Mouse (Mus musculus) heart, adult 18-20 months (tissue): Measurements from ENCODE around the gene Tmem33. TPM values are rescaled to one million over a fixed set of nuclear protein-coding genes. Genes with fewer than 3 reads are reported as not detected.
A peak's percentile ranks its signal among the peaks of the same experiment; 100 is the strongest.

Experiments used
- DNase-seq, 2 experiments: peaks; one replicate each; pipeline ENCODE4 v3.0.0; 2021 to 2022; ENCODE audit warnings: mixed read lengths in 1 of 2
- long read RNA-seq, 2 experiments: library from polyadenylated mRNA; stranded (forward); transcript quantifications; one replicate each; pipeline ENCODE4 v2.0.0; 2021
- total RNA-seq, 2 experiments: library from RNA; stranded (reverse); gene quantifications; 2 replicates each; pipeline ENCODE4 v1.2.3; 2021

Gene Tmem33
- total RNA-seq = 10 to 100 TPM; 58.0 to 62.0 TPM
- long read RNA-seq, experiment 1, full-length matches to known transcripts = 39 of 51 reads
- long read RNA-seq, experiment 1, partial matches to known transcripts = 6 of 51 reads
- long read RNA-seq, experiment 1, other reads (novel, unspliced or antisense) = 6 of 51 reads
- long read RNA-seq, experiment 2, full-length matches to known transcripts = 25 of 33 reads
- long read RNA-seq, experiment 2, partial matches to known transcripts = 5 of 33 reads
- long read RNA-seq, experiment 2, other reads (novel, unspliced or antisense) = 3 of 33 reads

DNA sequence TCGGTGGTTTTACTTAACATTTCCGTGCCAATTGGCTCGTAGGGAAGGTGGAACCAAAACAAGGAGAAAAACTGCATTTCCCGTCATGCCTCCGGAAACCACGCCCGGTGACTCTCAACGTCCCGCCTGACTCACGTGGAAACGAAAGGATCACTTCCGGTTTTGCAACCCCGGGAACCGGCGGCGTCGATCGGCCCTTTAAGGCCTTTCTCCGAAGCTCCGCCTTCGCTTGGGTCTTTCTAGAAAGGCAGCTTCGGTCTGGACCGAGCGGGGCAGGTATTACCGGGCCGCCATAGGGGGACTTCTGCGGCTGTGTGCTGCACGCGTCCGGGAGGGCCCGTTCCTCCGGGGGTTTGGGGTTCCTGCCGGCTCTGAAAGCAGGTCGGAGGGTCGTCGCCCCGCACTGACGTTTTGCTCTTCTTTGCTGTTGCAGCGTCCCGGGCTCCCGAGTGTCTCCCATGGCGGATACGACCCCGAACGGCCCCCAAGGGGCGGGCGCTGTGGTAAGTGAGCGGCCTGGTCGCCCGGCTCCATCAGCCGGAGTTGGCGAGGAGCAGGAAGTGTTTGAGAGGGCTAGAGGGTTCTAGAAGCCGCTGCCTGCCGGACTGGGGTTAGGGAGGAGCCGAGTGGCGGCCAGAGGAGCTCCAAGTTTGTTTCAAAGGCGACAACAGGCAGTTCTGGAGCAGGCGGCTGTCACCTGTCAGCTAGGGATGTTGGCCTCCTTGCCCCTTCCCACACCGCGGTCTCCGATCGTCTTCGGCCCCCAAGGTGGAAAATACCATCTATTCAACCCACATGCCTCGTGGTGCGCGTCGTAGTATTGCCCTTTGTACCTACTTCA, at the start of gene Tmem33:
Gene Tmem33, plus strand, starts transcription at position 35 of the 841 bp plus-strand sequence.
- peak; percentile 96 to 98 for DNase-seq

DNA sequence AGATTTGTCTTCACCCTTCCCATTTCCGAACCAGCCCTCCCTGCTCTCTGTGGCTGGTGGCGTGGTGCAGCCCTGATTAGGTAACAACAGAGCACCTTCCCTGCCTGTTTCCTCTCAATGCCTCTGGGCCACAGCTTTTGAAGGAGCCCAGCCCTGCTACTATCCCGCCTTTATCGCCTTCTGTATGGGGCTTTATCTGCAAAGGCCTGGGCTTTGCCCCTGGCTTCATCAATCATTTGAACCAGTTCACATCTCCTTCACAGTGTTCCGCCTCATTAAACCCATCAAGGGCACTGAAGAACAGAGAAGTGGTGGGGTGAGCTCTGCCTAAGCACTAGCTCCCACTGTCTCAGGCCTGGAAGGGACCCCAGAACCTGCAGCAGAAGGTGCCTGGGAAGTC, 47.2 kb upstream of the Tmem33 start:
- no peak for DNase-seq

DNA sequence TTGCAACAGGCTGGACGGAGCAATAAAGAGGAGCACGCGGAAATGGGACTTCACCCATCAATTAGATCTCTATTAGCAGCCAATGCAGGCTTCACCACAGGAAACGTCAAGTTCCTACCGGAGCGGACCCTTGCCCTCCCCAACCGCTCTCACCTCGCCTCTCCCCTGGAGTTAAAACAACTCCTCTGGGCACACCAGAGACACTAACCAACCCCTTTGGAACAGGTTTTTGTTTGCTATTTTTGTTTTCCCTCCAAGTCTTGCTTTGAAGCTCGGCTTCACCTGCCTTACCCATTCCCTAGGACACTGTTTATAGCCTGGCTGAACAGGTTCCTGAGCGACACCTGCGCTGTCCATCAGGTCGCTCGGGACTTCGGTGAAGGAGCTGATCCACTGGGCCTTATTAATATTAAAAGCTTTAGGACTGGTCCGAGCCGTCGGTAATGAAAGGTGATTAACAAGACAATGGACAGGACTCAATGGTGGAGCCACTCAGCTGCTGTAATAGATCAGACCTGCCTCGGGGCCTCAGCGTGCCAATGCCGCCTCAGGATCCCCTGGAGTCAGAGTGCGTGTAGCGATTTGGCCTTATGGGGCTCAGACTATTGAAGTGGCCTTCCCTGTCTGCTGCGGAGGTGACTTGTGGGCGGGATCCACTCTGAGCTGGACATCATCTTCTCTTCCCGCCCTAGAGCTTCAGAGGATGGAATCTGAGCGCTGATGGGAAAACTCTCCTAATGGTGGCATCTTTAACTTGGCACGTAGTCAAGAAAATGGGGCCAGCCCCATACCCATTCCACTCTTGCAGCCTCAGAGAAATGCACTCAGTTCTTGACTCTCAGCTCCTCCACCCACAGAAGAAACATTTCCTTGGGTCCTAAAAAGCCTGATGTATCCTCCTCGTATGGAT, 45.0 kb upstream of the Tmem33 start:
- no peak for DNase-seq

DNA sequence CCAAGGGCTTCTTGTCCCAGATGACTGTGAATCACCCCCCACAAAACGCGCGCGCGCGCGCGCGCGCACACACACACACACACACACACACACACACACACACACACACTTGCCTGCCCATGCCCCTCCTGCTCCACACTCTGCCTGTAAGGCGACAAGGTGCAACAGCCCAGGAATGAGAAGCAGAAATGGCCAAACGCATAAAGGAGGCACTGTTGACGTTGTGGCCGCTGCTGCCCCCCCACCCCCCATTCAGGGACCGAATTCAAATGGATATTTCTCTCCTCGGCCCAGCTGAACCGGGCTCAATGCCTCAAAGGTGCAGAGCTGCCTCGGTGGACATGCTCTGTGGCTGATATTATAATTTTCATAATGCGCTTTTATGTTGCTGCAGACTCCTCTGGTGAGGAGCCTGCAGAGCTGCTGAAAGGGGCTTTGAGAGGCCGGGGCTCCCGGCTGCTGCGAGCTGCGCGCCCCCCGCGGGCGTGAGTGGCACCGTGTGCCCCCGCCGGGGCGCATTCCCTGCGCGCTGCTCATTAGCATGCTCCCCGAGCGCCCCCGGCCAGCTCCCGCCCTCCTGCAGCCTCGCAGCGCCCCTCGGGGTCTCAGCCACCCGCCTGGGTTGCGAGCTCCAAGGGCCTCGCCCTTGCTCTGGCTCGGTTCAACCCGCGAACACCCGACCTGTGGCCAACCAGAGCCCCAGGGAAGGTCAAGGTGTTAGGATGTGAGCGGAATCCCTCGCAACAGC, 44.2 kb upstream of the Tmem33 start:
- no peak for DNase-seq

DNA sequence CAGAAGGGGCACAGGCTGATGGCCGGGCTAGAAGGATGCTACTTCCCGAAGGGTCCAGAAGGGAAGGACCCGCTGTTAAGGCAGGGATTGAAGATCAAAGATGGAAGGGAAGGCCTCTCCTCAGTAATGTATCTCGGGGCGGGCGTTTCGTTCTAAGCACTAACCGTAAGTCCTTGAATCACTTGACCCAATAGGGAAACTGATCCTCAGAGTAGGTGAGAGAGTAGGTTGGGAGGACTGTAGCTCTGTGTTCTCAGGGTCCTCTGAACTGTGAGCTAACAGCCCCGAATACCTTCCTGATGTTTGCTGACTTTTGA, 43.6 kb upstream of the Tmem33 start:
- no peak for DNase-seq

DNA sequence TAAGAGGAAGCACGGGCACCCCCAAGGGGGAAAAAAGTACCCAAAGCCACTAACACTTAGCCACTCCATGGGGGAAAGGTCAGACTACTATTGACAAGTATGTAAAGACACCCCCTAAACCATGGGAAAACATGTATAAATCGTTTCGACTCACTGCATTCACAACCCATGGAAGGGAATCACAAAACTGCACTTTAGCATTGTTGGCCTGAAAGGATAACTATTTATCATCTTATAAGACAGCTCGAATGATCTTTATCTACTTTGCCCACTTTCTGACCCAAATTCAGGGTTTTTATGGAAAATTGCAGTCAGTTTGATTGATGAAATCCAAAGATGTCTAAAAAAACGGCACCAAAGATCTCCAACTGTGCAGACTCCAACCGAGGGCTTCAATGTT, 38.5 kb upstream of the Tmem33 start:
- DNase-seq = peak in 1 of 2 experiments; percentile 8

DNA sequence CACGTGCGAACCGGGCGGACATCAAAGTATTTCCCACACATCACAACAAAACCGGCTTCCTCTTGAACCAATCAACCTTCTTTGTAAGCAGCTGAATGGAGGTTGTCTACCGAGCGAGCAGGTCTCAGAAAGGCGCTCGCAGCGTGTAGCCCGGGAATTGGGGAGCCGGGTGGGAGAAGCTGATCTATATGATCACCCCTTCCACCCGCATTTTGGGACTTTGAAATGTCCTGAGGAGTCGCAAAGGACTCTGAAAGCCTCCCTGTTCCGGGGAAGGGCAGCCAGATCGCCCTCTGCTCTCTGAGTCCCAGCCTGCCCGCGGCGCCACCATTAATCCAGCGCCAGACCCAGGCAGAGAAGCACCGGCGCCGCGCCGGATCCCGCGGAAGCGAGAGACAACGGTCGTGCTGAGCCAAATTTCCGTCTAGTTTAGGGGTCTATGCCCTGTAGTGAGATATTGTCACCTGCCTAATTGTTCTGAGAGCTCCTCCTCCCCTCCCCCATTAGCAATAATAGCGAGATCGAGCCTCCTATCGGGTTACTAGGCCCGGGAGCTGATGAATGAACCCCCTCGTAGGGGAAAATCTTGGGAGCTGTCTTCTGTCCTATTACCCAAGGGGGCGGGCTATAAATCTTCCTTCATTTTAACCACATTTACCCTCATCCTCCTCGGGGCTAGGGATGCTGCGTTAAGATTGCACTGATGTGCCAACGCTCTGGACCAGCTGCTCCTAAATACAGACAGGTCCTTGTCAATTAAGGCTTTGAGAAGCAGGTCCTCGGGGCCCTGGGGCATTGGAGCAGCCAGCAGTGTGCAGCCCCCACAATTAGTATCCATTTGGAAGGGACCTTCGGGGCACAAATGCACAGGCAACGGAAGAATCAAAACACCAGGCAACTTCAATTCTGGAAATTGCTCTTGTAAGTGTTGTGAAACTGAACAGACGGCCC, 37.6 kb upstream of the Tmem33 start:
- DNase-seq = peak in 1 of 2 experiments; percentile 33

DNA sequence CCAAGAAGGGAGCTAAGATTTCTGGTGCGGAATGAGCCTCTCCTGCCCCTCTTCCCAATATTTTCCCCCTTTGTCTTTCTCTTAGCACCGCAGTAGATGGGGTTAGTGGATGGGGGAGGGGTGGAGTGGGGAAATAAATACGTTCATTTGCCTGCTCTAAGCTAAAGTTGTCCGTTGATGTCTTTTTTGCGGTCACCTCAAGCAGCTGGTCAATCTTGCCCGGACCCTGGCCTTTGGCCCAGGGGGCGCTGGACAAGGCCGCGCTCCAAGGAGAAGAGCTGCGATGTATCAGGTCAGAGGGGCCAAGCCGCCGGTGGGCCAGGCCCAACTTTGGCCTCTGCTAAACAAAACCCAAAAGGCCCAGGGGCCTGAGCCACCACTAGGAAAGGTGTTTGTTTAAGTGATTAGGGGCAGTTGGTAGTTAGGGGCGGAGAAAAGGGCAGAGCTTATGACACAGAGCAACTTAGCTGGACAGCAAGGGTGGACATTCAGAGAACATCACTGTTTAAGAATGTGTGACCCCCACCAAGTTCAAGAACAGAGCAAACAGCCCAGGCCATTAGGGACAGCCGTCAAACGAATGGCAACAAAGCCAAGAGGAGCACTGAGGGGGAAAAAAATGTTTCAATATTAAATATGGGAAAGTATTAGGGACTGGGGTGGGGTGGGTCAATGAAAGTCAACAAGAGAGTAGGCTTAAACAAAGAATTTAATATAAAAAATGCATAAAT, 36.8 kb upstream of the Tmem33 start:
- DNase-seq = no peak

DNA sequence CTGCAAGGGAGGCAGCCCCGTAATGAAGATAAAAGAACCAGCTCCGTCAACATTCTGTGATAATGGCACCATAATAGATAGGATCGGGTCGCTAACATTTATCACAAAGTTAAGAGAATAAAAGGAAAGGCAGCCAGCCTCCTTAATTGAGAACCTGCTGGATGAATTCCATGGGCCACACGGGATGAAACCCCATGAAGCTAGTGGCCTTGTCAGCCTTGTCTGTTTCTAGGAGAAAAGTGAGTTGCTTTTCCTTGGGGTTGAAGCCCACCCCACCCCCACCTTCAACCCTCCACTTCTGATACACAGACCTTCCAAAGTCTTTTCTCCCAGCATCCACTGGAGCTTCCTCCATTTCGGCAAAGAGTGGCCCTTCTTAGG, 36.3 kb upstream of the Tmem33 start:
- DNase-seq = no peak

DNA sequence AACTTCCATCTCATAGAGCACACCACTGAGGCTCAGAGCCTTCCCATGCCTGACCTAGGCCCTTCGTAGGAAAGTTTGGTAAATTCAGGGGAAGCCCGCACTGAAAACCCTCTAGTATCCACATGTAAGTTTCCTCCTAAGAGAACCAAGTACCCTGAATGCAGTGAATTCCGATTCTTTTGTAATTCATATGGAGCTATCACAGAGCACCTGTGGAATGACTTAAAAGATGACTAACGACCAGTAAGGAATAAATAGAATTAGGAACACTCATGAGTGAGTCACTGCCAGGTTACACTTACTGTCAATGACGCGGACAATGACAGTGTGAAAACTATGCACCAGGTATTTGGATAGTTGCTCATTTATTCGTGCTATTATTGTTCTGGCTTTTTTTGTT, 34.6 kb upstream of the Tmem33 start:
- no peak for DNase-seq

DNA sequence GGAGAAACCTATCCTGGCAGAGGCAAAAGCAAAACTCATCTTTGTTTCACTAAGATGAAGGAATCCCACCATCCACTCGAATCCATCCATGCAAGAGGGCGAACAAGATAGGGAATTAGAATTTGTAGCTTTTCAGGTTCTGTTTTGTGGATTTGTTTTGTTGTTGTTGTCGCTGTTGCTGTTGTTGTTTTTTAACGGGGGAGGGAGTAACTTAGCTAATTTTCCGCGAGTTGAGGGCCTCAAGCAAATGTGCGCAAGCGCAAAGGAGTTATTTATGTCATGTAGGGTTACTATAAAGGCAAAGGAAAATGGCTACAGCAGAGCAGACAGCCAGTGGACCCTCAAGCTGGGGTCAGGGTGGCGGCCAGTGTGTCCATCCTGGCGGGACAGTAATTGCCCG, 33.1 kb upstream of the Tmem33 start:
- DNase-seq = no peak

DNA sequence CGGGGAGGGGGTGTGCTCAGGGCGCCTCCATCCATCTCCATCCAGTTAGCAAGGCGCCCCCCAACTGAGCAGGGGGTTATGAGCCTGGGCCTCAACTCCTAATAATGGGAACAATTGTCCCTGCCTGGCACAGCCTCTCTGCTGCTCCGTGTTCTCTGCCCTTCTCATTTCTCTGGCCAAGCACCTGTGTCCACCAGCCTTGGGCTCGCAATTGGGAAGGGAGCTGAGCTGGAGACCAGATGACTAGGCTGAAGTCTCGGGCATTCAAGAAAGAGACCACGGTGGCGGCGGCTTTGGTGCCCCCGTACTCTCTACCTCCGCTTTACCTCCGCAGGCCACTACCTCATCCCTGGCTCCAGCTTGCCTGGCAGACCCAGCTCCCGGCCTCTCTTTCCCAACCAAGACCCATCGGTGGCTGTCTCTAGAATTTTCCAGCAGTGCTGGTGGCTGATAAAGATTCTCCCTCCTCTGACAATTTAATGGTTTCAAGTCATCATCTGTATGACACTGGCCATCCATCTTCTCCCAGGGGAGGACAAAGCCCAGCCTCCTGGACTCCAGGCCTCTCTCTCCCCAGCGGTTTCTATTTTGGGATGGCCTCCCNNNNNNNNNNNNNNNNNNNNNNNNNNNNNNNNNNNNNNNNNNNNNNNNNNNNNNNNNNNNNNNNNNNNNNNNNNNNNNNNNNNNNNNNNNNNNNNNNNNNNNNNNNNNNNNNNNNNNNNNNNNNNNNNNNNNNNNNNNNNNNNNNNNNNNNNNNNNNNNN, 32.5 kb upstream of the Tmem33 start:
- DNase-seq = no peak

DNA sequence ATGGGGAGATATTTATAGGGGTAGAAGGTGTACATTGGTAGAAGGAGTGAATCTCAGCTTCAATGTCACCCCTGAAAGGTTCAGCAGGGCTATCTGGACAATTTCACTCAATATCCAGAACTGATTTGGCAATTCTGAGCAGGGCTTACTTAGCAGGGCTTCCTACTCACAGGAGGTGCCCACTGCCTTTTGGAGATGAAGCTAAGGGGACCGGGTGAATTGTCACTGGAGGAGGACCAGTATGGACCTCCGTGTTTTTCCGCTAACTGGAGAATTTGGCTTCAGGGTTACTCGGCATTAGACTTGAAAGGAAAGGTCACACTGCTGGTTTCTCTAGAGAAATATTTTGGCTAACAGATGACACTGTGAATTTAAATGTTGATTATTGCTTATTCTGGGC, 25.7 kb upstream of the Tmem33 start:
- no peak for DNase-seq

DNA sequence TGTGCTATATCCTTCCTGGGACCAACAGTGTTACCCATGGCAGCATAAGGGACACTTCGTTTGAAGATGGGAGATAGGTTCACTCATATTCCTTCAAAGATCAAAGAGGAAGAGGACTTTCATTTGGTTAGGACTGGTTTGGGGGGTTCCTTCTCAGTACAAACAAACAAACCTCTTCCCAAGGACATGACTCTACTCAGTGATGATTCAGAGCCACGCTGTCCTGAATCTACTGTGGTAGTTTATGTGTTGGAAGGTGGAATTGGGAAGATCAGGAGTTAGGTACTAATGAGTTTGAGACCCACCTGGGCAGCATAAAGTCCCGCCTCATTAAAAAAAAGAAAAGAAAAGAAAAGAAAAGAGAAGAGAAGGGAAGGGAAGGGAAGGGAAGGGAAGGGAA, 24.9 kb upstream of the Tmem33 start:
- DNase-seq = no peak

DNA sequence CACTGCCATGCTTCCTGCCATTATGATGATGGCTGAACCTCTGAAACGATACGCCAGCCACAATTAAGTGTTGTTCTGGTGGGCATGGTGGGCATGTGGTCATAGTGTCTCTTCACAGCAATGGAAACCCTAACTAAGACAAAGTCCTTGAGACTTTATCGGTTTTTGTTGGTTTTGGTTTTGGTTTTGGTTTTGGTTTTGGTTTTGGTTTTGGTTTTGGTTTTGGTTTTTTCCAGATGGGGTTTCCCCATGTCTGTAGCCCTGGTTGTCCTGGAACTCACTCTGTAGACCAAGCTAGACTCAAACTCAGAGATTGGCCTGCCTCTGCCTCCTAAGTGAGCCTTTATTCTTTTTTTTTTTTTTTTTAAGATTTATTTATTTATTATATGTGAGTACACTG, 23.8 kb upstream of the Tmem33 start:
- no peak for DNase-seq

DNA sequence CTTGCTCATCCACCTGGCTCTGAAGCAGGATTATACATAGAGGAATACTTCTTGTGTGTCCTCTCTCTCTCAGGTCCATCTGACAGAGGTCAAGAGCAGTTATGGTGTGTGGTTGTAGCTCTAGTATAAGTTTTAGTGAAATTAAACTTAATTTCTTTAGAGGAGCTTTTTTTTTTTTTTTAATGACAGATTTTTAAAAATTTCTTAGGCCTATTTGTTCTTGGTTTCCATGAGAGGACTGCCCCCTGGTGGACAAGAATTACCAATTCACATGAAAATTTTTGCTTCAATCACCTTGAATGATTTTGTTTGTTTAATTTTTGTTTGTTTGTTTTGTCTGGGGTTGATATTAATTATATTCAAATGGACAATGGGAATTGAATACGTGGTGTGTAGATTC, 22.1 kb upstream of the Tmem33 start:
- DNase-seq = no peak

DNA sequence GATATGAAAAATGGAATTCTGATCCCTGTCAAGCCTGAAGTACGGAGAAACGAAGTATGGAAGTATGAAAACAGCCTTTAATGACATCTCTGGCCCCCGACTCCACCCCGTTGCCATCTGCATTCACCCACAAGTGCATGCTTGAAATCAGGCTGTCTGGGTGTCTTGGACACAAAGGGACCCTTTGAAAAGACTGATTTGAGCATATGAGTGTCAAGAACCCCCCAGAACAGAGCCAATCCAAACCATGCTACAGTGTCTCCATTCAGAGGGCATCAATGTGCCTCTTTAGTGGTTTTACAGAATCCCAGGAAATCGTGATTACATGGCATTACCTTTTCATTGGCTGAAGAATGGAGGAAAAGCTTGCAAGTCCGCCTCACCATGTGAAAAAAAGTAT, 18.7 kb upstream of the Tmem33 start:
- DNase-seq = no peak

DNA sequence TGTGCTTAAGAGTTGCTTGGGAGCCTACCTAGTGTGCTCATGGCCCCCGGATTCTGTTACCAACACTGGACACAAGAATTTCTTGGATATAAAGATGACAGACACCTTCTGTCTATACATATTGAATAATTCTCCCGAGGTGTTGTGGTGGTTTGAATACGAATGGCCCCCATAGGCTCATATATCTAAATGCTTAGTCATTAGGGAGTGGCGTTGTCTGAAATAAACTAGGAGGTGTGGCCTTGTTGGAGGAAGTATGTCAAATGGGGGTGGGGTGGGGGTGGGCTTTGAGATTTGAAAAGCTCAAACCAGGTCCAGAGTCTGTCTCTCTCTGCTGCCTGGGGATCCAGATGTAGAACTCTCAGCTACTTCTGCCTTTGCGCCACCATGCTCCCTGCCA, 17.1 kb upstream of the Tmem33 start:
- no peak for DNase-seq

DNA sequence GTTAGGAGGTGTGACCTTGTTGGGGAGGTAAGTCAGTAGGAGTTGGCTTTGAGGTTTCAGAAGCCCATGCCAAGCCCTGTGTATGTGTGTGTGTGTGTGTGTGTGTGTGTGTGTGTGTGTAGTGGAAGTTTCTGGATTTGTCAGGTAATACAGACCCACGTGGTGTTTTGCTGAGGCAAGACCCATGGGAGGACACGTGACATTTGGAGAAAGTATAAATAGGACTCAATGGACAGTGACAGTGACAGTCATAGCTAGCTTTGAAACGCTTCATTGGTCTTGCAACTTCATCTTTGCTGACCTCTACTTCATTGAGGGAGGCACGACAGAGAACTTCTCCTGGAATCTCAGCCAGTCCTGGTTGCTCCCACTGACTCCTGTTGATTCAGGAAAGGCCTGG, 8.1 kb upstream of the Tmem33 start:
- no peak for DNase-seq

DNA sequence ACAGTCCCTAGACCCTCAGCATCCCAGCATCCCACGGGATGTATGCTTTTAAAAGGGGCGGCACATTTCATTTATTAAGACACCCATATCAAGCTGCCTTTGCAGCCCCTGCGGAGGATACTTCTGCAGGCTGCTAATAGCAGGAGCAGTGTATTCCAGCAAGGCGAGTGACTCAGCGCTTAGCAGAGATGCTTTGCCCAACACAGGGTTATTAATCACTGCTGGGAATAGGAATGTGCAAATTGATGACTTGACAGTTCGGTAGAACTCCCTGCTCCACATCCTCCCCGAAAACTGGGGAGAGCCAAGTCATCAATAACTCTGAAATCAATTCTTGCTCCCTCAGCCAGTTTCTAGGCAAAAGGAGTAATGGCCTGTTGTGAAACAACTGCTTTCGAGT, 4.7 kb upstream of the Tmem33 start:
- DNase-seq = no peak
